Mouse (Mus musculus) right cerebral cortex, postnatal 14 days (tissue): ENCODE measurements around the gene Ceacam20.
"Not testable (repeated sequence)": the region's sequence is repeated elsewhere in the genome, so short reads cannot be mapped to it uniquely, and the experiment has no call there.

ENCODE experiments used
- DNase-seq: peaks from one replicate; pipeline ENCODE4 v3.0.0; 2022

Gene Ceacam20

DNA sequence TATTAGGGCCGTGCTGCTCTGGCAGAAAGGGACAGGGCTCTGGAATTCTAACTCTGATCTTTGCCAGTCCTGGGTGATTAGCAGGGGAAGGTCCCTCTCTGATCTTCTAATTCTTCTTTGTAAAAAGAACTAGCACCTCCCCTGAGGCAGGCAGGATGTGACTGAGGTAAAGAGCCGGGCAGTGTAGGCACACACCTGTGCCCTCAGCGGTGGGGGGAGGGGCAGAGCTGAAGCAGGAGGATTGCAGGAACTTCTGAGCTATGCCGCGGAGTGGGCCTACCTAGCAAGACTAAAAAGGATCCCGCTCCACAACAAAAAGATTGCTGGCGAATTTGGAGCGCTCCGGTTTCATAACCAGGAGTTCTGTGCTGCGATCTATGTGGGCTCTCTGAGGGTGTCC lies 15.2 kb upstream of the Ceacam20 start:
- no peak for DNase-seq

DNA sequence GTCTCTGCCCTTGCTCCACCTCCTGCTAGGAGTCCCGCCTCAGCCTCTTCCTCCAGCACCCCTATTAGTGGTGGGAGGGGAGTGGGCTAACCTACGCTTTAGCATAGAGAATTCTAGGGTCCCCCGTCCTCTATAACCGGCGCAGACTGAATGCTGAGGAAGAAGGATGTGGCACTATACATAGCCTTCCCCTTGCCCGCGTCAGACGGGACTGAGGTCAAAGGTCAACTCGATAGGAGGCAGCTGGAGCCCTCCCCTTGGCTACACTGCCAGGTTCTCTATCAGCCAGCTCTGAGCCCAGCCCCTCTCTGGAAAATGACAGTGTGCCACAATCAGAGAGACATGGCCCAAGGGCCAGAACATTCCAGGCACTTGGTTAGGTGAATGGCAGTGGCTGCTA lies 14.6 kb upstream of the Ceacam20 start, which contains the start of gene Igsf23:
TSS of gene Igsf23 (minus strand) at position 168 of the 400 bp plus-strand sequence.
- no peak for DNase-seq

DNA sequence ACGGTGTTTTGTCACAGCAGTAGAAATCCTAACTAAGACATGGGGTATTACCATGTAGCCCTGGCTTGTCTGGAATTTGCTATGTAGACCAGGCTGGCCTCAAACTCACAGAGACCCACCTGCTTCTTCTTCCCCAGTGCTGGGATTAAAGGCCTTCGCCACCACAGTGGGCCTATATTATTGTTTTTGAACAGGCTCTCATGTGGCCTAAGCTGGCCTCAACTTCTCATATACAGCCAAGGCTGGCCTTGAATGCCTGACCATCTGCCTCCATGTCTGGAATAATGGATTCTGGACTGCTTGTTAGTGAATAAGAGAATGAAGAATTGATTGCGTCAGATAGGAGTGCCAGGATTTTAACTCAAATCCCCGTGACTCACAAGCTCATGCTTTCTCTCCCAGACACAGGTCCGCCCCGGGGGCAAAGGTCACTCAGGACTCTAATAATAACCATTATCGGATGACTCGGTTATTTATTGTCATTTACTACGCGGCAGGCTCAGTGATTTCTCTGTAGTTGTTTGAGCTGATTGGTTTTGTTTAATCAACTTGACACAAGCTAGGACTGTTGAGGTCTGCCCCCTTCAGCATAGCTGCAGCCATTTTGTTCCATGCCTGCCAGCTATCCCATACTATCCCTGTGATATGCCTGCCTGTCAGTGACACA lies 12.8 kb upstream of the Ceacam20 start:
- no peak for DNase-seq

- no peak for DNase-seq
Measured at GRCm38 (mm10) chr7:19953054-19953453, 12.2 kb upstream of the Ceacam20 start.

- no peak for DNase-seq
Measured at GRCm38 (mm10) chr7:19955861-19956260, 9.4 kb upstream of the Ceacam20 start.

DNA sequence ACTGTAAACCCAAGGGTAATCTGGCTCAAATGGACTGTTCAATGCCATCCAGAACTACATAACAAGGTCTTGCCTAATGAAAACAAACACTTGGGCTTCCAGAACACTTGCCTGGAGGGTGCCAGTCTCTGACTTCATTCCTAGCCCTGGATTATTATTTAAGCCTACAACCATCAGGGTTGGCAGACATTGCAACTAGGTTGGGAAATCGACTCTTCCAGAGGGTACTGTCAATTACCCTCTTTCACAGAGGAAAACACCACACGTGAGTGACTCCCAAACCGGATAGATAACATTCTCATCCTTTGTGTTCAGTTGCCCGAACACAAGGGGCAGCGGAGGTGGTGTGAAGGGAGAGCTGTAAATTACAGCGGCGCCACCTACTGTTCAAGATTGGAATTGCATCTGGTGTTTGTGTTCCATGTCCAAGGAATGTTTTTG lies 8.9 kb upstream of the Ceacam20 start:
- peak; percentile 90 for DNase-seq

- DNase-seq = no peak
Measured at GRCm38 (mm10) chr7:19962423-19962822, 2.8 kb upstream of the Ceacam20 start.

- DNase-seq = no peak
Measured at GRCm38 (mm10) chr7:19969106-19969505, 3.9 kb downstream of the Ceacam20 start.

DNA sequence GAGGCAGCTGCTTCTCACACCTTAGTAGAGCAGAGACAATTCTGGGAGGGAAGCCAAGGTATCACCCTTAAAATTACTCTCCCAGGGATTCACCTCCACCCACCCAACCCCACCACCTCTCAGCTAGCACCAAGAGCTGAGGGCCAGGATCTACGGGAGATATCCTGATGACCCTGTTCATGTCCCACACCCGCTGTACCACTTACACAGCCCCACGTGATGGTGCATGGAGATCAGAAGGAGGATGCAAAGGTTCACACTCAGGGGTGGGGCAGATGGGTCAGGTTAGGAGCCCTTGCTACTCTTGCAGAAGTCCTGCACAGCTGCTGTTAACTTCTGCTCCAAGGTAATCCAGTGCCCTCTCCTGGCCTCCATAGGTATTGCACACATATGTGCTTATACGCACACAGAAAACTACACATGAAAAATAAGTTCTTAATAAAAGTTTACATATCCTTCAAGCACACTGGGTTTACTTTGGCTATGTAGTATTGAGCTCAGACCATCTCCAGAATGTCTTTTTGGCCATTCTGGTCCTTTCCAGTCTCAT lies 4.4 kb downstream of the Ceacam20 start:
- DNase-seq = no peak

DNA sequence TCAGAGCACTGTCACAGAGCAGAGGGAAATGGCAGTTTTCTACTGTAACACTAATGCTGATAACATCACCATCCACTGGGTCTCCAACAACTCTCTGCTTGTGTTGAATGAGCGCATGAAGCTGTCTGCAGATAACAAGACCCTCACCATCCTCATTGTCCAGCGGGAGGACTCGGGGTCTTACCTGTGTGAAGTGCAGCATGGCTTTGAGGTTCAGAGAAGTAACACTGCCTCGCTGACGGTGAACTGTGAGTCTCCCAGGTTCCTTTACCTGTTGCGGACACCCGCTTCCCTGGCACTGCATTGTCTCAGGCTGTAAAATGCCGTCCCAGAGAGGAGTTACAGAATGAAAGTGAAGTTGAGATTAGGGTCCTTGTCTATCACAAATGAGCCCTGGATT lies 5.0 kb downstream of the Ceacam20 start:
- no peak for DNase-seq

GRCm38 (mm10) chr7:19971516-19971915 lies 6.3 kb downstream of the Ceacam20 start:
- DNase-seq = no peak

DNA sequence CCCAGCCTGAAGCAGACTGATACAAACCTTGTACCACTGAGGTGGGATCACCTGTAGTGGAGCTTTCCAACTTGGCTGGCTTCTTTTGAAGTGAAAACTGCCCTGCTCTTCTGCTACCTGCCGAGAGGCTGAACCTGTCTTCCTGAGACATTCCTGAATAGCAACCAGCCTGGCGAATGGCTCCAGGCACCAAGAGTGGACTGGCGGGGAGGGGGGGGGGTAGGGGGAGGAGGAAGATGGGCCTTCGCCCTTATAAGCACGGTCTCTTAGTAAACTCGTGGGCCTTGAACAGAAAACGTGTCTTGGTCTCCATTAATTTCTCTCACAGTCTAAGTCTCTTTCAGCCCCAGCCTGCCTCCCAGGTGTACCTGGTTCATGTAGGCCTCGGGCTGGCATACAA lies 26.0 kb downstream of the Ceacam20 start, which contains the start of gene Nlrp9b:
TSS of gene Nlrp9b (plus strand) at position 301 of the 400 bp plus-strand sequence.
- DNase-seq = not testable (repeated sequence)

- not testable (repeated sequence) for DNase-seq
Measured at GRCm38 (mm10) chr7:19996721-19997120, 31.5 kb downstream of the Ceacam20 start.

DNA sequence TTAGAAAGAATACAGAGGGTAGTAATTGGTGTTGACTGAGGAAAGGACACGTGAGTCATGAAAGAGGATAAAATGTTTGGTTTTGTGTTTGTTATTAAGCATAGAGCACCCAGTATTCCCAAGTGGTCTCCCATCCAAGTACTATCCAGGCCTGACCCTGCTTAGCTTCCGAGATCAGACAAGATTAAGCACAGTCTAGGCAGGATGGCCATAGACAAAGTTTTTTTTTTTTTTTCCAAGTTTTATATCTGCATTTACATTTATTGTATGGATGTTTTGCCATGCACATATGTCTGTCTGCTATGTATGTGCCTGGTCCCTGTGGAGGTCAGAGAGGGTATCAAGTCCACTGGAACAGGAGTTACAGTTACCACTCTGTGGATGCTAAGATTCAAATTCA lies 44.8 kb downstream of the Ceacam20 start:
- no peak for DNase-seq
